Mouse (Mus musculus) forebrain, embryonic 16.5 days (tissue): ENCODE data around the gene Trmt112. TPM values are rescaled to one million over a fixed set of nuclear protein-coding genes. Genes with fewer than 3 reads are reported as not detected.

Source experiments
- ATAC-seq: fragments of 200-750 bp; cut with Nextera tagmentation; 2 replicates; pipeline ENCODE4 v1.8.0; 2017; ENCODE audit warnings: mild to moderate bottlenecking, moderate library complexity
- H3K27ac ChIP-seq: fragments of 300-500 bp; sonication (generic); 2 replicates; pipeline ENCODE4 v1.5.1; 2014; ENCODE audit warnings: low read length, control low read depth
- H3K27me3 ChIP-seq: fragments of 300-500 bp; sonication (generic); replicated peaks from 2 replicates; pipeline ENCODE4 v1.6.1; 2014; ENCODE audit warnings: low read length; ENCODE audit not compliant: control insufficient read depth, insufficient read depth
- H3K36me3 ChIP-seq: fragments of 300-500 bp; sonication (generic); 2 replicates; pipeline ENCODE4 v1.6.1; 2014; ENCODE audit not compliant: control insufficient read depth, insufficient read depth
- H3K4me1 ChIP-seq: fragments of 300-500 bp; sonication (generic); replicated peaks from 2 replicates; pipeline ENCODE4 v1.6.1; 2014; ENCODE audit warnings: low read length; ENCODE audit not compliant: control insufficient read depth, insufficient read depth
- H3K4me2 ChIP-seq: fragments of 300-500 bp; sonication (generic); 2 replicates; pipeline ENCODE4 v1.6.1; 2014; ENCODE audit warnings: mild to moderate bottlenecking, low read length, control low read depth
- H3K4me3 ChIP-seq: fragments of 300-500 bp; sonication (generic); replicated peaks from 2 replicates; pipeline ENCODE4 v1.5.1; 2014; ENCODE audit warnings: mild to moderate bottlenecking, low read length, control low read depth
- H3K9ac ChIP-seq: fragments of 300-500 bp; sonication (generic); replicated peaks from 2 replicates; pipeline ENCODE4 v1.6.1; 2014; ENCODE audit warnings: low read depth, low read length, control low read depth
- H3K9me3 ChIP-seq: fragments of 300-500 bp; sonication (generic); 2 replicates; pipeline ENCODE4 v1.6.1; 2016; ENCODE audit warnings: low read length; ENCODE audit not compliant: control insufficient read depth
- WGBS: fragments of 180-500 bp; shearing (Covaris S2); extraction: QIAGEN DNeasy Blood & Tissue Kit; methylation state at CpG from one replicate; pipeline ENCODE4 v1.1.7; 2014; 5-methylcytosine and 5-hydroxymethylcytosine counted together
- polyA plus RNA-seq: library from polyadenylated mRNA; unstranded; fragments of >200 nt; fragmentation: Nextera tagmentation; extraction: Ambion mirVana; gene quantifications from 2 replicates; pipeline ENCODE4 v1.2.1, GENCODE M21; 2015

Gene Trmt112
- polyA plus RNA-seq, 1 experiment from 2014 or later = 104 TPM

GRCm38 (mm10) chr19:6949951-6950350 lies 40.5 kb downstream of the Trmt112 start:
- no peak overlapping the region for H3K27ac ChIP-seq

GRCm38 (mm10) chr19:6950613-6951153 lies 41.2 kb downstream of the Trmt112 start:
- peak; percentile 65 for ATAC-seq
- Histone ChIP-seq H3K9me3 (no peaks in the 10 kb centered on the region), H3K27ac (peak overlapping the region; percentile 95), H3K36me3 (peaks cover 2% of the 10 kb centered on the region; the same call in 1 of the 2 replicates), H3K4me3 (peak overlapping the region; percentile 68), H3K4me2 (peak overlapping the region; percentile 77), H3K27me3 (no peaks in the 10 kb centered on the region), H3K4me1 (peaks cover 17% of the 10 kb centered on the region), H3K9ac (peak overlapping the region; percentile 76)
- under 1% methylated on average over 28 of the region's 28 CpGs for WGBS

More at GRCm38 (mm10) chr19:6949951-6950350, 40.5 kb downstream of the Trmt112 start:
- H3K27me3 ChIP-seq = no peaks in the 10 kb centered on the region
- peaks cover 17% of the 10 kb centered on the region for H3K4me1 ChIP-seq
- H3K9ac ChIP-seq = peak overlapping the region; percentile 76; the same call in 1 of the 2 replicates
- no peak for ATAC-seq
- H3K9me3 ChIP-seq = no peaks in the 10 kb centered on the region
- H3K36me3 ChIP-seq = peaks cover 2% of the 10 kb centered on the region; the same call in 1 of the 2 replicates
- 51% methylated on average over 5 of the region's 5 CpGs for WGBS
- peak overlapping the region; percentile 68 for H3K4me3 ChIP-seq
- H3K4me2 ChIP-seq = peak overlapping the region; percentile 77

GRCm38 (mm10) chr19:6951381-6951968 lies 42.0 kb downstream of the Trmt112 start:
- peak; percentile 90 for ATAC-seq
- under 1% methylated on average over 35 of the region's 35 CpGs for WGBS

GRCm38 (mm10) chr19:6951994-6952711 lies 42.7 kb downstream of the Trmt112 start:
- H3K4me1 ChIP-seq = peaks cover 17% of the 10 kb centered on the region
- peak; percentile 39 for ATAC-seq
- 3% methylated on average over 31 of the region's 31 CpGs for WGBS
- no peaks in the 10 kb centered on the region for H3K9me3 ChIP-seq
- no peaks in the 10 kb centered on the region for H3K36me3 ChIP-seq
- H3K4me2 ChIP-seq = peak overlapping the region; percentile 77
- peak overlapping the region; percentile 68 for H3K4me3 ChIP-seq
- peak overlapping the region; percentile 95 for H3K27ac ChIP-seq
- no peaks in the 10 kb centered on the region for H3K27me3 ChIP-seq
- peak overlapping the region; percentile 76 for H3K9ac ChIP-seq

More at GRCm38 (mm10) chr19:6951381-6951968, 42.0 kb downstream of the Trmt112 start:
- peak overlapping the region; percentile 68 for H3K4me3 ChIP-seq
- H3K9ac ChIP-seq = peak overlapping the region; percentile 76
- peaks cover 17% of the 10 kb centered on the region for H3K4me1 ChIP-seq
- H3K9me3 ChIP-seq = no peaks in the 10 kb centered on the region
- H3K4me2 ChIP-seq = peak overlapping the region; percentile 77
- H3K27me3 ChIP-seq = no peaks in the 10 kb centered on the region
- H3K27ac ChIP-seq = peak overlapping the region; percentile 95
- H3K36me3 ChIP-seq = no peaks in the 10 kb centered on the region

GRCm38 (mm10) chr19:6952712-6953037 lies 43.2 kb downstream of the Trmt112 start:
- Histone ChIP-seq H3K4me2 (peak overlapping the region; percentile 77), H3K27me3 (no peaks in the 10 kb centered on the region), H3K36me3 (no peaks in the 10 kb centered on the region), H3K4me3 (no peak overlapping the region; the same call in 1 of the 2 replicates), H3K9me3 (no peaks in the 10 kb centered on the region), H3K4me1 (peaks cover 17% of the 10 kb centered on the region), H3K9ac (peak overlapping the region; percentile 14; the same call in 1 of the 2 replicates), H3K27ac (no peak overlapping the region; the same call in 1 of the 2 replicates)
- ATAC-seq = no peak
- 28% methylated on average over 3 of the region's 3 CpGs for WGBS

GRCm38 (mm10) chr19:6954046-6954445 lies 44.5 kb downstream of the Trmt112 start:
- Histone ChIP-seq H3K9me3 (no peaks in the 10 kb centered on the region), H3K27ac (no peak overlapping the region), H3K36me3 (no peaks in the 10 kb centered on the region), H3K4me1 (peaks cover 17% of the 10 kb centered on the region), H3K27me3 (no peaks in the 10 kb centered on the region), H3K4me2 (no peak overlapping the region), H3K4me3 (no peak overlapping the region), H3K9ac (no peak overlapping the region)
- no peak for ATAC-seq
- whole genome bisulfite sequencing = 45% methylated on average over 9 of the region's 9 CpGs

GRCm38 (mm10) chr19:6955424-6955823 lies 45.9 kb downstream of the Trmt112 start:
- H3K4me2 ChIP-seq = no peak overlapping the region
- H3K9ac ChIP-seq = no peak overlapping the region
- H3K27ac ChIP-seq = no peak overlapping the region
- WGBS = 90% methylated on average over 7 of the region's 7 CpGs
- H3K36me3 ChIP-seq = no peaks in the 10 kb centered on the region
- H3K4me1 ChIP-seq = peaks cover 11% of the 10 kb centered on the region
- ATAC-seq = no peak
- H3K9me3 ChIP-seq = no peaks in the 10 kb centered on the region
- no peaks in the 10 kb centered on the region for H3K27me3 ChIP-seq
- no peak overlapping the region for H3K4me3 ChIP-seq

GRCm38 (mm10) chr19:6956461-6956860 lies 47.0 kb downstream of the Trmt112 start:
- ATAC-seq = no peak
- no peaks in the 10 kb centered on the region for H3K36me3 ChIP-seq
- 87% methylated on average over 10 of the region's 10 CpGs for whole genome bisulfite sequencing
- no peak overlapping the region for H3K9ac ChIP-seq
- no peak overlapping the region for H3K27ac ChIP-seq
- H3K27me3 ChIP-seq = no peaks in the 10 kb centered on the region
- no peaks in the 10 kb centered on the region for H3K9me3 ChIP-seq
- no peak overlapping the region for H3K4me3 ChIP-seq
- H3K4me2 ChIP-seq = no peak overlapping the region
- peaks cover 11% of the 10 kb centered on the region for H3K4me1 ChIP-seq
